Mouse (Mus musculus) kidney, postnatal 0 days (tissue): ENCODE data around the gene Slc24a3. TPM values are rescaled to one million over a fixed set of nuclear protein-coding genes. Genes with fewer than 3 reads are reported as not detected.

ENCODE experiments used
- ATAC-seq: fragments of 200-750 bp; cut with Nextera tagmentation; replicated peaks from 2 replicates; pipeline ENCODE4 v1.8.0; 2017; ENCODE audit warnings: low read depth, moderate number of reproducible peaks, moderate TSS enrichment, moderate library complexity; ENCODE audit not compliant: low FRiP score
- DNase-seq: peaks from one replicate; pipeline ENCODE4 v3.0.0-alpha.2; 2016; ENCODE audit warnings: low spot score
- H3K27ac ChIP-seq: fragments of 300-500 bp; sonication (generic); 2 replicates; pipeline ENCODE4 v1.5.1; 2014; ENCODE audit warnings: mild to moderate bottlenecking
- H3K27me3 ChIP-seq: fragments of 300-500 bp; sonication (generic); 2 replicates; pipeline ENCODE4 v1.6.1; 2014; ENCODE audit warnings: low read length, mixed read lengths; ENCODE audit not compliant: insufficient read depth
- H3K36me3 ChIP-seq: fragments of 300-500 bp; sonication (generic); 2 replicates; pipeline ENCODE4 v1.6.1; 2014; ENCODE audit warnings: low read length, mixed read lengths; ENCODE audit not compliant: insufficient read depth
- H3K4me1 ChIP-seq: fragments of 300-500 bp; sonication (generic); replicated peaks from 2 replicates; pipeline ENCODE4 v1.6.1; 2014; ENCODE audit warnings: antibody characterized with exemption, low read length, mixed read lengths; ENCODE audit not compliant: insufficient read depth
- H3K4me2 ChIP-seq: fragments of 300-500 bp; sonication (generic); 2 replicates; pipeline ENCODE4 v1.6.1; 2014; ENCODE audit warnings: mild to moderate bottlenecking, low read length, moderate library complexity, mixed read lengths
- H3K4me3 ChIP-seq: fragments of 300-500 bp; sonication (generic); replicated peaks from 2 replicates; pipeline ENCODE4 v1.5.1; 2014; ENCODE audit warnings: low read depth, low read length
- H3K9ac ChIP-seq: fragments of 300-500 bp; sonication (generic); 2 replicates; pipeline ENCODE4 v1.6.1; 2014; ENCODE audit warnings: low read depth, low read length
- H3K9me3 ChIP-seq: fragments of 300-500 bp; sonication (generic); replicated peaks from 2 replicates; pipeline ENCODE4 v1.6.1; 2016; ENCODE audit warnings: low read length, inconsistent platforms, mixed read lengths
- CTCF ChIP-seq: IDR thresholded peaks from 2 replicates; pipeline ENCODE4 v1.5.1; 2016; ENCODE audit warnings: antibody characterized with exemption, low read depth, mild to moderate bottlenecking, moderate library complexity
- WGBS: fragments of 180-500 bp; shearing (Covaris S2); extraction: QIAGEN DNeasy Blood & Tissue Kit; methylation state at CpG from one replicate; pipeline ENCODE4 v1.1.7; 2014; 5-methylcytosine and 5-hydroxymethylcytosine counted together
- polyA plus RNA-seq: library from polyadenylated mRNA; unstranded; fragments of >200 nt; fragmentation: Nextera tagmentation; extraction: Ambion mirVana; gene quantifications from 2 replicates; pipeline ENCODE4 v1.2.1, GENCODE M21; 2015

Slc24a3 gene
- polyA plus RNA-seq, 1 experiment from 2014 or later, result 2.1 TPM

GRCm38 (mm10) chr2:145522017-145522416 lies 354.5 kb downstream of the Slc24a3 start:
- Histone ChIP-seq H3K4me3 (no peak overlapping the region), H3K9ac (no peak overlapping the region), H3K27ac (no peak overlapping the region), H3K27me3 (no peaks in the 10 kb centered on the region), H3K9me3 (no peaks in the 10 kb centered on the region), H3K4me2 (no peak overlapping the region), H3K4me1 (no peaks in the 10 kb centered on the region), H3K36me3 (no peaks in the 10 kb centered on the region)
- no peak for TF ChIP-seq CTCF
- ATAC-seq (no peak), DNase-seq (no peak)
- 77% methylated on average over 3 of the region's 3 CpGs for WGBS

- no peak for ATAC-seq
- Histone ChIP-seq H3K27me3 (no peaks in the 10 kb centered on the region), H3K4me2 (no peak overlapping the region), H3K4me3 (no peak overlapping the region), H3K36me3 (no peaks in the 10 kb centered on the region), H3K4me1 (no peaks in the 10 kb centered on the region), H3K9ac (no peak overlapping the region), H3K9me3 (no peaks in the 10 kb centered on the region), H3K27ac (no peak overlapping the region)
- no peak for TF ChIP-seq CTCF
- no peak for DNase-seq
- WGBS, result 85% methylated on average over 4 of the region's 4 CpGs
Observed at GRCm38 (mm10) chr2:145523381-145523780, 355.8 kb downstream of the Slc24a3 start.

DNA sequence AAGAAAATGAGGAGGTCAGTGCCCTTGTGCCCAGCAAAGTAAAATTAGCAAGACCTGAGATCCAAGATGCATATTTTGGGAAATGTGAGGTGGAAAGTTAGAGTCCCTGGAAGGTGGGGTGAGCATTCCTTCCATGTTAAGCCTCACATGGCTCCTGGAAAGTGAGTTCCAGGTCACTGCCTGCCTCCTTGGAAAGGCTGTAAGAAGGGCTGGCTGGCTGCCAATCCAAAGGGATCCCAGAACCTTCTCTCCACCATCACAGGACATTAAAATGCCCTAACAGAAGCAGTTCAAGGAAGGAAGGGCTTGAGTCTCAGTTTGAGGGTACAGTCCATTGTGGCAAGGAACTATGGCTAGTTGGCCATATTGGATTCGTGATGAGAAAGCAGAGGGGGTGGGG lies 359.6 kb downstream of the Slc24a3 start:
- H3K4me1 ChIP-seq, result no peaks in the 10 kb centered on the region
- H3K27ac ChIP-seq, result no peak overlapping the region
- H3K36me3 ChIP-seq, result no peaks in the 10 kb centered on the region
- H3K9me3 ChIP-seq, result no peaks in the 10 kb centered on the region
- ATAC-seq (no peak), DNase-seq (no peak)
- no peaks in the 10 kb centered on the region for H3K27me3 ChIP-seq
- H3K4me3 ChIP-seq, result no peak overlapping the region
- no peak for TF ChIP-seq CTCF
- 91% methylated on average over 1 of the region's 1 CpGs for WGBS
- H3K4me2 ChIP-seq, result no peak overlapping the region
- no peak overlapping the region for H3K9ac ChIP-seq

- WGBS, result 60% methylated on average over 4 of the region's 4 CpGs
- DNase-seq (no peak), ATAC-seq (no peak)
- no peak for TF ChIP-seq CTCF
- no peaks in the 10 kb centered on the region for H3K9me3 ChIP-seq
- no peak overlapping the region for H3K27ac ChIP-seq
- no peaks in the 10 kb centered on the region for H3K4me1 ChIP-seq
- H3K4me3 ChIP-seq, result no peak overlapping the region
- no peaks in the 10 kb centered on the region for H3K27me3 ChIP-seq
- H3K9ac ChIP-seq, result no peak overlapping the region
- H3K36me3 ChIP-seq, result no peaks in the 10 kb centered on the region
- no peak overlapping the region for H3K4me2 ChIP-seq
Observed at GRCm38 (mm10) chr2:145530941-145531353, 363.4 kb downstream of the Slc24a3 start.

GRCm38 (mm10) chr2:145533086-145533485 lies 365.5 kb downstream of the Slc24a3 start:
- Histone ChIP-seq H3K4me2 (no peak overlapping the region), H3K9ac (no peak overlapping the region), H3K36me3 (no peaks in the 10 kb centered on the region), H3K9me3 (no peaks in the 10 kb centered on the region), H3K27ac (no peak overlapping the region), H3K4me3 (no peak overlapping the region), H3K4me1 (no peaks in the 10 kb centered on the region), H3K27me3 (no peaks in the 10 kb centered on the region)
- DNase-seq (no peak), ATAC-seq (no peak)
- TF ChIP-seq CTCF, result no peak
- 74% methylated on average over 2 of the region's 2 CpGs for WGBS

- Histone ChIP-seq H3K36me3 (no peaks in the 10 kb centered on the region), H3K4me1 (no peaks in the 10 kb centered on the region), H3K9me3 (no peaks in the 10 kb centered on the region), H3K9ac (no peak overlapping the region), H3K4me2 (no peak overlapping the region), H3K27ac (no peak overlapping the region), H3K27me3 (no peaks in the 10 kb centered on the region), H3K4me3 (no peak overlapping the region)
- ATAC-seq, result peak; percentile 82
- no peak for TF ChIP-seq CTCF
- WGBS, result 77% methylated on average over 4 of the region's 4 CpGs
- DNase-seq, result peak; percentile 15
Observed at GRCm38 (mm10) chr2:145535307-145535706, 367.8 kb downstream of the Slc24a3 start.

DNA sequence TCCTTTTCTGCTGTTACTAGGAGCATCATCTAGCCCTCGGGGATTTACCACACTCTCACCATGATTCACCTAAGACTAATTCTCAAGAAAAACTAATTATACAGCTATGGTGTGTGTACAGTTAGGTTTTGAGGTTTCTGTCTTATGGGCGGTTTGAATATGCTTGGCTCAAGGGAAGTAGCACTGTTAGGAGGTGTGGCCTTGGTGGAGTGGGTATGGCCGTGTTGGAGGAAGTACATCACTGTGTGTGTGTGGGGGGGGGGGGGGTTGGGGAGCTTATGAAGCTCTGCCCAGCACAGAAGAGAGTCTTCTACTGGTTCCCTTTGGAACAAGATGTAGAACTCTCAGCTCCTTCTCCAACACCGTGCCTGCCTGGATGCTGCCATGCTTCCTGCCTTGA lies 368.2 kb downstream of the Slc24a3 start:
- Histone ChIP-seq H3K27me3 (no peaks in the 10 kb centered on the region), H3K4me3 (no peak overlapping the region), H3K9ac (no peak overlapping the region), H3K9me3 (no peaks in the 10 kb centered on the region), H3K36me3 (no peaks in the 10 kb centered on the region), H3K4me1 (no peaks in the 10 kb centered on the region), H3K27ac (no peak overlapping the region), H3K4me2 (no peak overlapping the region)
- ATAC-seq, result no peak
- no peak for TF ChIP-seq CTCF
- DNase-seq, result no peak
- WGBS, result 79% methylated on average over 4 of the region's 4 CpGs
